Mouse (Mus musculus) heart, postnatal 0 days (tissue): Measurements from ENCODE around the gene Mycbpap.

Experiments
- CTCF ChIP-seq: IDR thresholded peaks from 2 replicates; pipeline ENCODE4 v1.5.1; 2016; ENCODE audit warnings: antibody characterized with exemption, control low read depth, low read depth
- EP300 ChIP-seq: IDR thresholded peaks from 2 replicates; pipeline ENCODE4 v1.6.1; 2016; ENCODE audit warnings: antibody characterized with exemption, low read depth

GRCm38 (mm10) chr11:94566534-94566933, 45.0 kb upstream of the Mycbpap start:
- TF ChIP-seq EP300 (no peak), CTCF (no peak)
